Mouse (Mus musculus) embryonic facial prominence, embryonic 12.5 days (tissue): ENCODE results near the gene Cwc22. TPM values are rescaled to one million over a fixed set of nuclear protein-coding genes. Genes with fewer than 3 reads are reported as not detected.

Experiments used
- ATAC-seq: fragments of 200-750 bp; cut with Nextera tagmentation; 2 replicates; pipeline ENCODE4 v1.8.0; 2017; ENCODE audit not compliant: insufficient number of reproducible peaks, insufficient read depth, low FRiP score, low TSS enrichment
- H3K27ac ChIP-seq: fragments of 300-500 bp; sonication (generic); 2 replicates; pipeline ENCODE4 v1.5.1; 2016; ENCODE audit warnings: mild to moderate bottlenecking
- H3K27me3 ChIP-seq: fragments of 300-500 bp; sonication (generic); 2 replicates; pipeline ENCODE4 v1.6.1; 2016; ENCODE audit warnings: mild to moderate bottlenecking, moderate library complexity
- H3K36me3 ChIP-seq: fragments of 300-500 bp; sonication (generic); 2 replicates; pipeline ENCODE4 v1.6.1; 2016; ENCODE audit warnings: mild to moderate bottlenecking
- H3K4me1 ChIP-seq: fragments of 300-500 bp; sonication (generic); 2 replicates; pipeline ENCODE4 v1.6.1; 2016
- H3K4me2 ChIP-seq: fragments of 300-500 bp; sonication (generic); replicated peaks from 2 replicates; pipeline ENCODE4 v1.6.1; 2016; ENCODE audit warnings: mild to moderate bottlenecking, moderate library complexity
- H3K4me3 ChIP-seq: fragments of 300-500 bp; sonication (generic); 2 replicates; pipeline ENCODE4 v1.5.1; 2016; ENCODE audit warnings: mild to moderate bottlenecking
- H3K9ac ChIP-seq: fragments of 300-500 bp; sonication (generic); 2 replicates; pipeline ENCODE4 v1.6.1; 2016; ENCODE audit warnings: mild to moderate bottlenecking, moderate library complexity
- H3K9me3 ChIP-seq: fragments of 300-500 bp; sonication (generic); 2 replicates; pipeline ENCODE4 v1.6.1; 2016; ENCODE audit warnings: mild to moderate bottlenecking, moderate library complexity
- WGBS: fragments of 180-500 bp; shearing (Covaris S2); methylation state at CpG from one replicate; pipeline ENCODE4 v1.1.7; 2016; 5-methylcytosine and 5-hydroxymethylcytosine counted together
- polyA plus RNA-seq: library from polyadenylated mRNA; unstranded; fragments of >200 nt; fragmentation: Nextera tagmentation; extraction: Ambion mirVana; gene quantifications from 2 replicates; pipeline ENCODE4 v1.2.1, GENCODE M21; 2016

Cwc22 gene
- polyA plus RNA-seq, 1 experiment from 2014 or later = 38.3 TPM

DNA sequence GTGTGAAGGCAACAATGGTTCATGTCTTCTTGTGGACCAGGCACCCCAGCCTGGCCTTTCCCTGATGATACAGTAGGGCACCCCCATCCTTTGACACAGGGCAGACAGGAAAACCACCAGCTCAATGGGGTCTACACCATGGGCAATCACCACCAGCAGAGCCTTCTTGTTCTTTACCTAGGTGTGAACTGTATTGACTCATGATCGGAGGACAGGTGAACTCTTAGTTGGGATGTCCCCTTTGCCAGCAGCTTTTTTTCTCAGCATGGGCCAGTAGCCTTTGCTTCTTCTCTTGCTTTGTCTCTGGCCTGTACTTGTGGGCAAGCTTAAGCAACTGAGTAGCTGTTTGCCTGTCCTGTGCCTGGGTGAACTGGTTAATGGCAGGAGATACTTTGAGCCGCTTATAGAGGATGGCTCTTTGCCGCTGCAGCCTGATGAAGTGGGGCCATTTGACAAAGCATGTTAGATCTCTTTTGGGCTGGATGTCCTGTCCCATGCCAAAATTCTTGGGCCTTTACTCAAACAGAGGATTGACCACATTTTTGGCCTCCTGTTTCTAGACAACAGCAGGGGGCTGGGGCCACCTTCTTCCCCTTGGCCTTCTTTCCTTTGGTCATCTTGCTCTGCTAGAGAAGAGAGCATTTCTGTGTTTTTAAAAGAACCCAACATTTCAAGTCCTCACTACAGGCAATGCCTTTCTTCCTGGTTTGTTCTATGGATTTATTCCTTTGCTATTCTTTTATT is 16.4 kb upstream of the Cwc22 start:
- no peak overlapping the region for H3K4me2 ChIP-seq
- no peaks in the 10 kb centered on the region for H3K36me3 ChIP-seq
- H3K4me3 ChIP-seq = no peak overlapping the region
- no peak overlapping the region for H3K9ac ChIP-seq
- 93% methylated on average over 3 of the region's 3 CpGs for WGBS
- H3K27me3 ChIP-seq = no peaks in the 10 kb centered on the region
- no peak overlapping the region for H3K27ac ChIP-seq
- no peaks in the 10 kb centered on the region for H3K9me3 ChIP-seq
- no peaks in the 10 kb centered on the region for H3K4me1 ChIP-seq
- ATAC-seq = no peak

- no peak overlapping the region for H3K4me2 ChIP-seq
- no peak overlapping the region for H3K27ac ChIP-seq
- no peaks in the 10 kb centered on the region for H3K4me1 ChIP-seq
- H3K9me3 ChIP-seq = no peaks in the 10 kb centered on the region
- no peak overlapping the region for H3K4me3 ChIP-seq
- H3K36me3 ChIP-seq = no peaks in the 10 kb centered on the region
- WGBS = 77% methylated on average over 1 of the region's 1 CpGs
- ATAC-seq = no peak
- no peak overlapping the region for H3K9ac ChIP-seq
- no peaks in the 10 kb centered on the region for H3K27me3 ChIP-seq
Observed at GRCm38 (mm10) chr2:77961256-77961655, 15.1 kb upstream of the Cwc22 start.

GRCm38 (mm10) chr2:77960711-77961110 is 14.5 kb upstream of the Cwc22 start:
- Histone ChIP-seq H3K9ac (no peak overlapping the region), H3K4me1 (no peaks in the 10 kb centered on the region), H3K27me3 (no peaks in the 10 kb centered on the region), H3K9me3 (no peaks in the 10 kb centered on the region), H3K4me3 (no peak overlapping the region), H3K4me2 (no peak overlapping the region), H3K27ac (no peak overlapping the region), H3K36me3 (no peaks in the 10 kb centered on the region)
- 83% methylated on average over 3 of the region's 3 CpGs for WGBS
- ATAC-seq = no peak

DNA sequence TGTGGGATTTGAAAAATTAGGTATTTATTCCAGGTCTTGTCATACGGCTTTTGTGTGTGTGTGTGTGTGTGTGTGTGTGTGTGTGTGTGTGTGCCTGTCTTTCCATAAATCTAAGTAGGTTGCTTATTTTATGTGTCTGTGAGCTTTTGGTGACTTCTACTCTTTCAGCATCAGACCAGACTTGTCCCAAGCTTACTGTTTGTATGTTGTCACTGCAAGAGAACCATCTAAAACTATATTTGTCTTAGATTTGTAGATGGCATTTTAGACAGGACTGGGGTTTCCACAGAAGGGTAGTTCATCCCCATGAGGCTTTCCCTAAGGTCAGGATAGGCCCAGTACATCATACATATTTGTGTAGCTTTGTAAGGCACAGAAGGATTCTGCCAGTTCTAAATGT is 13.2 kb upstream of the Cwc22 start:
- H3K27me3 ChIP-seq = no peaks in the 10 kb centered on the region
- H3K27ac ChIP-seq = no peak overlapping the region
- 86% methylated on average over 1 of the region's 1 CpGs for WGBS
- no peaks in the 10 kb centered on the region for H3K9me3 ChIP-seq
- H3K4me1 ChIP-seq = no peaks in the 10 kb centered on the region
- H3K36me3 ChIP-seq = no peaks in the 10 kb centered on the region
- ATAC-seq = no peak
- no peak overlapping the region for H3K4me3 ChIP-seq
- no peak overlapping the region for H3K9ac ChIP-seq
- H3K4me2 ChIP-seq = no peak overlapping the region

GRCm38 (mm10) chr2:77951415-77951913 is 5.3 kb upstream of the Cwc22 start:
- no peak overlapping the region for H3K4me2 ChIP-seq
- no peaks in the 10 kb centered on the region for H3K27me3 ChIP-seq
- H3K36me3 ChIP-seq = no peaks in the 10 kb centered on the region
- WGBS = 86% methylated on average over 6 of the region's 6 CpGs
- H3K4me3 ChIP-seq = no peak overlapping the region
- no peaks in the 10 kb centered on the region for H3K4me1 ChIP-seq
- H3K27ac ChIP-seq = no peak overlapping the region
- H3K9me3 ChIP-seq = no peaks in the 10 kb centered on the region
- no peak for ATAC-seq
- no peak overlapping the region for H3K9ac ChIP-seq

DNA sequence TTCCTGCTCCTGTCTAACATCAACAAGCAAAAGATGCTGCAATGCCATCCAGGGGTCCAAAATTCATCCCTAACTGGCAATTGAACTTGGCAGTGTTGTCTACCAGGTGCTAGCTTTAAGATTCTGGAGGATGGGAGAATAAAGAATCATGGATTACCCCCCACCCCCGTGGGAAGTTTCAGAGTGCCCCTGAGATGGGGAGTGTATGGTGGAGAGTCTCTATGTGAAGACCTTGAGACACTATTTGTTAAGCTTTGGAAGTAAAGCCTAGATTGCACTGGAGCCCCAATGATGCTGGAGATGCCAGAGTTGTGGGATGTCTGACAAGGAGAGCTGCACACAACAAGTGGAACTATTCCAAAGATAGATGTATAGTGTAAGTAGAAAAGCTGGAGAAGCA is 3.9 kb upstream of the Cwc22 start:
- H3K27me3 ChIP-seq = no peaks in the 10 kb centered on the region
- H3K27ac ChIP-seq = no peak overlapping the region
- no peak overlapping the region for H3K4me3 ChIP-seq
- H3K4me2 ChIP-seq = no peak overlapping the region
- H3K4me1 ChIP-seq = peaks cover 2% of the 10 kb centered on the region; the same call in 1 of the 2 replicates
- no peak overlapping the region for H3K9ac ChIP-seq
- 61% methylated on average over 1 of the region's 1 CpGs for WGBS
- H3K9me3 ChIP-seq = no peaks in the 10 kb centered on the region
- no peaks in the 10 kb centered on the region for H3K36me3 ChIP-seq
- ATAC-seq = no peak

DNA sequence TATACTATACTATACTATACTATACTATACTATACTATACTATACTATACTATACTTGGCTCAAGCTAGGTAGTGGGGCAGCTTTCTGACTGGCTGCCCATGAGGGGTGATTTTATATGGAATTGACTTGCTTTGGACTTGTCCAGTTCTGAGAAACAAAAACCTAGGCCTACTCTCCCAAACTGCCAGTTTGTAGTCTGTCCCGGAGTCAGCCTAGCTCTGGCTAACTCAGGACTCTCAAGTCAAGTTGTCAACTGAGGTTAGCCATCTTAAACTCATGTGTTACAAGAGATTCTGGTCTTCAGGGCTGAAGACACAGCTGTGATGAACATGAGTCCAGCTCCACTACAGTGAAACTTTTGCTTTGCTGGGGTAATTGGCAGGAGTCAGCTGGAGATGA is 3.3 kb upstream of the Cwc22 start:
- no peak for ATAC-seq
- no peaks in the 10 kb centered on the region for H3K27me3 ChIP-seq
- no peak overlapping the region for H3K27ac ChIP-seq
- H3K9ac ChIP-seq = no peak overlapping the region
- no peak overlapping the region for H3K4me3 ChIP-seq
- H3K9me3 ChIP-seq = no peaks in the 10 kb centered on the region
- H3K4me1 ChIP-seq = peaks cover 8% of the 10 kb centered on the region; the same call in 1 of the 2 replicates
- no peaks in the 10 kb centered on the region for H3K36me3 ChIP-seq
- 79% methylated on average over 1 of the region's 1 CpGs for WGBS
- H3K4me2 ChIP-seq = no peak overlapping the region

DNA sequence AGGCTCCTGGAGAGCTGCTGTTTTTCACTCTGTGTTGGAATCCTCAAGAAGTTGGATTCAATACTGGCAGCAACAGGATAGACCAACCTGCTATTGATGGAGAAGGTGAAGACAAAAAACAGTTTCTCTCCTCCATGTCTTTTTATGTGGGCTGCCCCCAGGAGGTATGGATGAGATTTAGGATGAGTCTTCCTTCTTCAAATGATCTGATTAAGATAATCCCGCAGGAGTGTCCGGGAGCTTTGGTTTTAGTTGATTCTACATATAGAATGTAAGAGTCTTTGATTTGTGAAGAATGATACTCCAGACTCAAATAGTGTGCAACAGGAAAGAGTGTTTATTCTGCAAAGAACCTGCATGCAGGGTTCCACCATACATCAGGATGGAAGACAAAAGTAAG is 2.7 kb upstream of the Cwc22 start:
- peaks cover 10% of the 10 kb centered on the region; the same call in 1 of the 2 replicates for H3K4me1 ChIP-seq
- WGBS = 78% methylated on average over 2 of the region's 2 CpGs
- no peak overlapping the region for H3K27ac ChIP-seq
- no peaks in the 10 kb centered on the region for H3K27me3 ChIP-seq
- H3K9ac ChIP-seq = no peak overlapping the region
- no peaks in the 10 kb centered on the region for H3K9me3 ChIP-seq
- no peaks in the 10 kb centered on the region for H3K36me3 ChIP-seq
- no peak overlapping the region for H3K4me3 ChIP-seq
- H3K4me2 ChIP-seq = no peak overlapping the region
- no peak for ATAC-seq

- H3K9me3 ChIP-seq = no peaks in the 10 kb centered on the region
- WGBS = 73% methylated on average over 1 of the region's 1 CpGs
- H3K4me1 ChIP-seq = peaks cover 10% of the 10 kb centered on the region; the same call in 1 of the 2 replicates
- H3K27me3 ChIP-seq = no peaks in the 10 kb centered on the region
- no peaks in the 10 kb centered on the region for H3K36me3 ChIP-seq
- no peak overlapping the region for H3K9ac ChIP-seq
- H3K4me3 ChIP-seq = no peak overlapping the region
- no peak for ATAC-seq
- H3K4me2 ChIP-seq = no peak overlapping the region
- H3K27ac ChIP-seq = no peak overlapping the region
Observed at GRCm38 (mm10) chr2:77948126-77948525, 2.0 kb upstream of the Cwc22 start.

GRCm38 (mm10) chr2:77947161-77947870 is 1.1 kb upstream of the Cwc22 start:
- Histone ChIP-seq H3K4me3 (no peak overlapping the region), H3K9ac (no peak overlapping the region), H3K4me1 (peaks cover 10% of the 10 kb centered on the region; the same call in 1 of the 2 replicates), H3K27ac (no peak overlapping the region), H3K4me2 (no peak overlapping the region), H3K27me3 (no peaks in the 10 kb centered on the region), H3K36me3 (no peaks in the 10 kb centered on the region), H3K9me3 (no peaks in the 10 kb centered on the region)
- 73% methylated on average over 3 of the region's 3 CpGs for WGBS
- no peak for ATAC-seq

- Histone ChIP-seq H3K9me3 (no peaks in the 10 kb centered on the region), H3K4me3 (peak overlapping the region; percentile 81), H3K27me3 (no peaks in the 10 kb centered on the region), H3K4me2 (peak overlapping the region; percentile 58), H3K27ac (no peak overlapping the region), H3K9ac (peak overlapping the region; percentile 92), H3K4me1 (peaks cover 10% of the 10 kb centered on the region; the same call in 1 of the 2 replicates), H3K36me3 (0 out of 2 replicates have a peak, but pooled peaks cover 4% of the 10 kb centered on the region)
- no peak for ATAC-seq
- WGBS = 40% methylated on average over 8 of the region's 8 CpGs
Observed at GRCm38 (mm10) chr2:77944860-77945595, 1.1 kb downstream of the Cwc22 start.
